Mouse (Mus musculus): ENCODE results near the gene Zcchc8.
"Not testable (repeated sequence)": the region's sequence is repeated elsewhere in the genome, so short reads cannot be mapped to it uniquely, and the experiment has no call there.

Zcchc8 gene

DNA sequence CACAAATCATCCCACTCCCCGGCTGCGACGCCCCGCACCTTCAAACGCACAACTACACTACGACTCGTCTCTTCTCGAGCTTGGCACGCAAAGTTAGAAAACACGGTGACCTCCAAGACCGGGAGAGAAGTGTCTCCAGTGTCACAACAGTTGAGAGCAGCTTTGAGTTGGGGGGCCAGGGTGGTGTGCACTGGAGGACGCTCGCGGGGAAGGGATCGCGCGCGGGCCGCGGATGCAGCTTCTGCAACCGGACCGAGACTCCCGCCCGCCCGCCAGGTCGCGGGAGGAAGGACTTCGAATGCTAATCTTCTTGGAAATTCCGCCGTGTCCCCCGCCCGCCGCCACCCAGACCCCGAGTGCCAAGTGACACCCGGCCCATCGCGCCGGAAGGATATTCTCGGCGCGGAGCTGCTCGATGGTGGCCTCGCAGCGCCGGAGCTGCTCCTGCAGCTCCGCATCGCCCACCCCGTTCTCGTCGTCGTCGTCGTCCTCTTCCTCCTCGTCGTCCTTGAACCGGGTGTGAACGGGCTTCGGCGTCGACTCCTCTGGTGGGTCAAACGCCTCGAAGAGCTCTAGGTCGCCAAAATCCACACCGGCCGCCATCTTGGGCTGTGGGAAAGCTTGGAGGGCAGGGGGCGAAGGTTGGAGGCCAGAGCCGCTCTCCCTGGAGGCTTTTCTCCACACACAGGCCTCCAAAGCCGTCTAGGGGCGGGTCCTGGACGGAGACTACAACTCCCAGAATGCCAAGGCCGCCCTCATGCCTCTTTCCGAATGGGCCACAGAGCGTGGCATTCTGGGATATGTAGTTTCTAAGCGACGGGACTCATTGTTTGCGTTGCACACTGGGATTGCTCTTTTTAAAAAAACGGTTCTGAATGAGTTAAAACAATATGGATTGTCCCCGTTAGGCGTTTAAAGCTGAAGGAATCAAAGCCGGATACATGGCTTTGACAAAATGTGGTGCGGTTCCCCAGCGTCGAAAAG, at the start of gene Zcchc8:
Gene Zcchc8 (minus strand): TSS at position 773 of the 984 bp plus-strand sequence.
- DNase-seq (ENCODE audit: extremely low read depth, low read depth, low spot score), result peak; percentile 65

DNA sequence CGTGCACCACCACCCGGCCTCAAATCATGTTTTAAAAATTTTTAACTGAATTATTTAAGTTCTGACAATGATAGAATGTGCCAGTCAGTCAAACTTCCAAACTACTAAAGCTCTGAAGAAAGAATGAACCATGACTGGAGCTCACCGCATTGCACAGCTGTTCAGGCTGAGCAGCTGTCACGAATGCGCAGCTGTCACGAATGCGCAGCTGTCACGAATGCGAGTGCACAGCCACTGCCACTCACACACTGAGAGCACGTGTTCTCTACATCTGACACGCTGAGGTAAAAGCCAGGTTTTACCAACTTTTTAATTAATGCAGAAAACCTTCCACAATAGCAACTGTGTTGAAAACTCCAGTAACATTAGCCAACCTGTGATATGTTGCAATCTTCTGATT, 45.6 kb upstream of the Zcchc8 start:
- not testable (repeated sequence) for DNase-seq (ENCODE audit: extremely low read depth, low read depth, low spot score)

DNA sequence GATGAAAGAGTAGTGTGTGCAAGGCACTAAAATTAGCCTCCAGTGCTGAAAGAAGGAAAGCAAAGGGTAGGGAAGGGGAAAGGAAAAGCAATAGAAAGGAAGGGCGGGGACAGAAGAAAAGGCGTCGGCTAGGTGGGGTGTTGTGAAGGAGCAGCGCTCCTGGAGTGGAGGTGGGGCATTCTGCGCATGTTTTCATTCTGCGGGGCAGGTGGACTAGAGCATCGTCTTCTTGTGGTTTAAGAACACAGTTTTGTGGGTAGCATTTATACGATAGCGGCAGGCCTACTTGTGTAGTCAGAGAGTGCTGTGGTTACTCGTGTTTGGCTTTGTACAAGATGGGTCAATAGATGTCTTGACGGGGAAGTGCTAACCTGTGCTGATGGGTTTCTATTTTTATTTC, 44.6 kb upstream of the Zcchc8 start:
- DNase-seq (ENCODE audit: extremely low read depth, low read depth, low spot score), result no peak

DNA sequence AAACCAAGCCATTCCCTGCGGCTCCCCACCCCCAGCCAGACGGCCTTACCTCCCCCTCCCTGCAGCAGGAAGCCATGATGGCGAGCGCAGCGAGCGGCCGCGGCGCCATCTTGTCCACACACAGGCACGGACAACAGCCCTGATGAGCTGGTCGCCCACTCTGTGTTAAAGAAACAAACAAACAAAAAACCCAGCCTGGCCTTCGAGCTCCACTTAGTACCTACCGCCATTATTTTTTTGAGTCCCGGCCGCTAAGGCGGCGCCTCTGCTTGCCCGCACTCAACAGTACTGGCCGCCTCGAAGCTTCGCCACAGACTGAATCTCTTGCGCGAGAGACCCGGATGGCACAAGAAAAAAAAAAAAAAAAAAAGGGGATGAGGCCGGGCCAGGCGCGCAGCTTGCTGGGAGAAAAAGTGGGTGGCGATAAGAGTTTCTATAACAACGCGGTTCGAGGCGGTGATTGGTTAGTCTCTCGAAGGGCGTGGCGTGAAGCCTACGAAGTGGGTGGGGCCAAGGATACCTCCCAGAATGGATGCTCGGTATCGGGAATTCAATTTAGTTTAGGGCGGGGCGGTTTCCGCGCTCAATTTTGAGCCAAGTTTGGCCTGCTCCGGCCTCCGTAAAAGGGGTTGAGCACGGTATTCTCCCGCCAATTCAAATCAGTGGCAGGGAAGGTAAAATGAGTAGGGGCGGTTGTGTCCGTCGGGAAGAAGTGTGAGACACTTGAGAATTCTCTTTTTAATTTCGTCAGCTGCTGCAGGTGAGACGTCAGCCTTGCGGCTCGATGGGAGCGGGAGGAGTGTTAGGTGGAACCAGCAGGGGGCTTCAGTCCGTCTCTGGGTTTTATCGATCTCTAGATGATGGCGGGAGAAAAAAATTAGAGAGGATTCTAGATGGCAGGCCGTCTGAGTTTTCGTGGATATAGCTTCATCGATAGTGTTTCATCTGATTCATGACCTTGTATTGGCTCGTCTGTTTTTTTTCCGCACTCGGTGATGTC, 28.5 kb upstream of the Zcchc8 start, which contains the start of the genes Rsrc2 and Kntc1:
Gene Rsrc2 (minus strand): TSS at position 350 of the 1,000 bp plus-strand sequence.
Gene Kntc1 (plus strand): TSS at position 652 of the 1,000 bp plus-strand sequence.
- peak; percentile 91 for DNase-seq (ENCODE audit: extremely low read depth, low read depth, low spot score)

DNA sequence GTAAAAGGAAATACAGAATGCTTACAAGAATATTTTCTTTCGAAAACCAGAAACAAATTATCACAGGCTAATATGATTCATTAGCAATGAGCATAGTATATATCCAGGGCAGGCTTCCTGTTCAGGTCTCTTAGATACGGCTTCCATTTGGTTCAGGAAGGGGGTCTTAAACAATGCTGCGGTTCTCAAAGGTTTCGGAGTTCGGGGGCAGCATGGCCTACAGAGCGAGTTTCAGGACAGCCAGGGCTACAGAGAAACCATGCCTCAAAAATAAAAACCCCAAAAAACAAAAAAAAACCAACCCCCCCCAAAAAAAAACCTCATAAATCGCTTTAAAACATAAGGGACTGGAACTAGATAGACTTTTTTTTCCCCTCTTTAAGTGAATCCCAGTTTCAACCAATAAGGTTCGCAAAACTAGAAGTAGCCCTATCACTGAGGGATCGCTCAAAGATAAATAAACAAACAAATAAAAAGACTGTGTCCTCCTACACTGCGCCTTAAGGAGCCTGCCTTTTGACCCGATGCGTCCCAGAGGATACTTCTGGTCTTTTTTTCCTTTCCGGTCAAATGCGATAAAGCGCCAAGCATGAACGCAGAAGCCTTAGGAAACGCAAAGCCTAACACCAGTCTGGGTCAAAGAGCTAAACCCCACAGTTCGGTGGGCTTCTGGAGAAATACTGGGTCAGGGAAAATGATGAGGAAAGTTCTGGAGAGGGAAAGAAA, 27.6 kb upstream of the Zcchc8 start:
- no peak for DNase-seq (ENCODE audit: extremely low read depth, low read depth, low spot score)

DNA sequence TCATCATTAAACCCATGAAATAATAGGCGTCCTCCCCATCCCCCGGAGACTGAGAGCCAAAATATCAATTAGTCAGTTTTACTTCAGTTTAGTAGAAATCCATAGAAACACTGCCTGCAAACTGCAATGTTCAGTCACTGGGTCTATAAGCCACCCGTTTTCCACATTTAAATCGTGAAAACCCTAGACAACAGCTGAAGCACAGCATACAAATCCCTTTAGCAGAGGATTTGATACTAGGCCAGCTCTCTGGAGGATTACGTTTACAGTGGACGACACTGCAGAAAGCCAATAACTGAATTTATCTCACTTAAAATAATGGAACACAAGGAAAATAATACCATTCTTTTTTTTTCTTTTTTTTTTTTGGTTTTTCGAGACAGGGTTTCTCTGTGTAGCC, 26.7 kb upstream of the Zcchc8 start:
- DNase-seq (ENCODE audit: extremely low read depth, low read depth, low spot score), result no peak

DNA sequence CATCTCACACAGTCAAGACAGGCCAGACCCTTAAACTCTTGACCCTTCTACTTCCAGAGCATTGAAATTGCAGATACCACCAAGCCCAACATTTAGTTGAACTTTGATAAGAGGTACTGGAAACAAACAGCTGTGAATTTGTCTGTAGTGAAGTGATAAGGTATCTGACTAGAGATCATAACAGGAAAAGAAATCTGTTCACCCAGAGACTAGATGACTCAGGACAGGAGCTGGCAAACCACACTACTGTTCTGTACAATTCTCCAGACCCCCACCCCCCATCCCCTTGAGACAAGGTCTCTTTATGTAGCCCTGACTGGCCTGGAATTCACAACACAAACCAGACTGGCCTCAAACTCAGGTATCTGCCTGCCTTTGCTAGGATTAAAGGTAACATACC, 25.4 kb upstream of the Zcchc8 start:
- no peak for DNase-seq (ENCODE audit: extremely low read depth, low read depth, low spot score)

DNA sequence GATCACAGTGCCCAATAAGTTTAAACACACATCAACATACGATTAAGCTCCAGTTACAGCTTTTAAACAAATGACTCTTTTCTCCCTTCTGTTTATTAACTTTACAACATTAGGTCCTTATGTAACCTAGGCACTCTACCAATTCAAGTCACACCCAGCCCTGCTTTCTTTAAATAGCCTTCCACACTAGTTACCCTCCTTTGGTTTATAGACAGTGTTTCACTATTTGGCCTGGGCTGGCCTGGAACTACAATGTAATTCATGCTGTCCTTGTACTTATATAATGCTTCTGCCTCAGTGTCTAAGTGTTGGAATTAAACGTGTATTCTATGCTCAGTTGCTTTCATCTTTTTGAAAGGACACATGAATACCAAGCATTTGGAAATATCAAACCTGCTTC, 23.5 kb upstream of the Zcchc8 start:
- DNase-seq (ENCODE audit: extremely low read depth, low read depth, low spot score), result no peak

DNA sequence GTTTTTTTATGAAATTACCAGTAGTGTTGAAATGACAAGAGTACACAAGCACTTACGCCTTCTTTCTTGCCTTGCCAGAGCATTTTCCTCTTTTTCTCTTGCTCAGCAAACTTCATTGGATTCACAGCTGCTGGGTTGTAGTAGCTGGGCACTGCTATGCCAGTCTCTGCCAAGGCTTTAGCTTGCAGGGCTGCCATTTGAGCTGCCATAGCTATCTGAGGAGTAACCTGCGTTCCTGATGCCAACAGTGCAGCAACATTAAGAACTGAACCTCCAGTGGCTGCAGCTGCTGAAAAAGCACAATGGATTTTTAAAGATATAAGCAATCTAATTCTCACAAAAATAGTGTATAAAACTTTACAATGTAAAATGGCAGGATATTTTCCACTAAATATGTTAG, 10.1 kb upstream of the Zcchc8 start:
- DNase-seq (ENCODE audit: extremely low read depth, low read depth, low spot score), result no peak

DNA sequence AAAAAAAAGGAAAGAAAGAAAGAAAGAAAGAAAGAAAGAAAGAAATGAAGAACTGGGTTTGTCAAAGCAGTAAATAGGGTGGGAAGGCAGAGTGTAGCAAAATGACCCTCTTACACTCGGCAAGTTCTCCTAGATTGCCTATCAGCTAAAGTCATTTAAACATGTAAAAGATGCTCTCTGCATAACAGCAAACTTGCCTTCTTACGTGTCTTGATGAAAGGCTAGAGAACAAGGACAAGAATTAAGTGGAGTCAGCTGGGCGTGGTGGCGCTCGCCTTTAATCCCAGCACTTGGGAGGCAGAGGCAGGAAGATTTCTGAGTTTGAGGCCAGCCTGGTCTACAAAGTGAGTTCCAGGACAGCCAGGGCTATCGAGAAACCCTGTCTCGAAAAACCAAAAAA, 2.9 kb upstream of the Zcchc8 start:
- not testable (repeated sequence) for DNase-seq (ENCODE audit: extremely low read depth, low read depth, low spot score)

DNA sequence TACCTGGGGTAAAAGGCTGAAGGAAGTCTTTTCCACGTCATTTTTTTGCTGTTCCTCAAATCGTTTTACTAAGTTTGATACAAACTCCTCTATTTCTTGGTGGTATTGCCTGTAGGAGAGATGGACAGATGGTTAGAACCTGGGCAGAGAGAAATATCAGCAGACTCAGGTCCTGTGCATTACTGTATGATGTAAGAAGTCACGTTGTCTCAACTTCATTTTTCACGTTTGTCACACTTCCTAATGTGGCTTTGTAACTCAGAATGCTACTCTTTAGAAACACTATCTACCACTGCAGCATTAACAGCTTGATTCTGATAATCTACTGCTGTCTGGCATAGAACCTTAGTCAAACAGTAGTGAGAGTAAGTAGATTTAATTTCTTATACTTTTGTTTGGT, 6.3 kb downstream of the Zcchc8 start:
- DNase-seq (ENCODE audit: extremely low read depth, low read depth, low spot score), result no peak

DNA sequence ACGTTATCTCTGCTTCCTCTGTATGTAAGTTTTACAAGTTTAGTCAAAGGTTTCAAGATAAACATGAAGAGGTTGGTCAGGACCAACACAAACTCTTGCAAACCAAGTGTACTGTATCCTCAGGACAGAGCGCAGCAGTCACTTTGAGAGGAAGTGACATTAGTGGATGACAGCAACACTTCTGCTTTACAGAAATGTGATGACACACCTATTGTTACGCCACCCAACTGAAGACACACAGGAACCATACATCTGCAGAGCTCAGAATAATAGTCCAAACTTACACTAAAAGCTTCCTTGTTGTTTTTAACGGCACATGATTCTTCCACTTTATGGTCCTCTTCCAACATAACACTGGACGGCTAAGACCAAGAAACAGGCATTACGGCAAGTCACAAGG, 7.1 kb downstream of the Zcchc8 start:
- DNase-seq (ENCODE audit: extremely low read depth, low read depth, low spot score), result no peak

DNA sequence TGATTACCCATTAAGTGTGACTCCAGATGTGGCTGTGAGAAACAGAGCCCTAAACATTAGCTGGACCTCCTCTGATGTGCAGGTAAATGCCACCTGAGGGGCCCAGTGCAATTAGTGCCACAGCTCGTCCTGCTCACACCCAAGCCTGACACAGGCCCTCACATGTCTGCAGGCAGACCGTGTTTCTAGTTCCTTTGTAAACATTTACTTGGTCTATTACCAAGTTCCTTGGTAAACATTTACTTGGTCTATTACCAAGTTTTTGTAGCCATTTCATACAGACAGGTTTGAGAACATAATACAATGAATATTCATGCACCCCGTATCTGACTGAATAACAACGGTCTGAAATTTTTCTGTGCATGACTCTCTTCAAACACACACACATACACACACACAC, 11.3 kb downstream of the Zcchc8 start:
- no peak for DNase-seq (ENCODE audit: extremely low read depth, low read depth, low spot score)

DNA sequence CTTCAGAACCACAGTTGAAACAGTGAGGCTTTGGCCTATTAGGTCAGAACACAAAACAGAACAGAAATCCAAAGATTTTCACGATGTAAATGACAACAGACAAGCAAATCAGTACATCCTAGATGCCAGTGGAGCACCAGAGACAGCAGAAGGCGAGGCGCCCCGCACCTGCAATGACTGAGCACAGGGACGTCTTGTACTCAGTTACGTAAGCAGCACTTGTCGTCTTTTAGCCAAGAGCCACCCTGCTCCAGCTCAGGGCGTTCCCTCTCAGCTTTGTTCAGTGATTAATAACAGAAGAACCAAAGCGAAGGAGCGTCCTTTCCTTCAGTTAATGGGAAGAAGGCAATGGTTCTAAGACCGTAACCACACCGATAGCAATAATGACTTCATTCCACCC, 12.3 kb downstream of the Zcchc8 start:
- DNase-seq (ENCODE audit: extremely low read depth, low read depth, low spot score), result no peak

DNA sequence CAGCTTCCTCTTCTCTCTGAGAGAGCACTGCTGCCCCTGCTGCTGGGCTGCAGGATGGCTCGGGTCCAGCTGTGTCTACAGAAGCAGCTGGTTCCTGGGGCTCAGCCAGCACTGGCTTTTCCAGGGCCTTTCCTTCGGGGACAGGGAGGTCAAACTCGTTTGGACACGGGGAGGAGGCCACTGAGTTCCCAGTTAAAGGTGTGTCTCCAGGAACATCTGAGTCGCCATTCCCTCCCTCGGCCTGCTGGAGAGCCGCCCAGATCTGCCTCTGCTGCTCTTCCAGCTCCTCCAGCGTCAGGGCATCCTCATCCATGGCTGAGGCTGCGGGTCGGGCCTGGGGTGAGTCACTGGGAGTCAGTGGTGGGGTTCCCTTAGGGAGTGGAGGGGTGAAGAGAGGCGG, 20.3 kb downstream of the Zcchc8 start:
- DNase-seq (ENCODE audit: extremely low read depth, low read depth, low spot score), result no peak

DNA sequence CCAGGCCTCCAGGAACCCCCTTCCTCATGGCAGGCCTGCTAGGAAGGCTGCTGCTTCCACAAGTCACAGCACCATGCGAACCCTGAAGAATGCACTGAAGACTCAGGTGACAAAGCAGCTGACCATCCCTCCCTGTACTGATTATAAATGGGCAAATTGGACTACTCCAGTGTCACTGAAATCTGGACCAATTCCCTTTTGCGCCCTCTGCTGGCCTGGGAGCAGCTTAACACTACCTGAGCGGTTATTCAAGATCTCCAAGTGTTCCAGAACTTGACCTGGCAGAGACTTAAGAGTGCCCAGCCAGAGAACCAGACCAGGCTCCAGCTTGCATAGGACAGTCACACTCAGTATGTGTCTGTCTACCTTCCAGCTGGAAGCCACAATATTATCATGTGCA, 21.7 kb downstream of the Zcchc8 start:
- DNase-seq (ENCODE audit: extremely low read depth, low read depth, low spot score), result no peak

DNA sequence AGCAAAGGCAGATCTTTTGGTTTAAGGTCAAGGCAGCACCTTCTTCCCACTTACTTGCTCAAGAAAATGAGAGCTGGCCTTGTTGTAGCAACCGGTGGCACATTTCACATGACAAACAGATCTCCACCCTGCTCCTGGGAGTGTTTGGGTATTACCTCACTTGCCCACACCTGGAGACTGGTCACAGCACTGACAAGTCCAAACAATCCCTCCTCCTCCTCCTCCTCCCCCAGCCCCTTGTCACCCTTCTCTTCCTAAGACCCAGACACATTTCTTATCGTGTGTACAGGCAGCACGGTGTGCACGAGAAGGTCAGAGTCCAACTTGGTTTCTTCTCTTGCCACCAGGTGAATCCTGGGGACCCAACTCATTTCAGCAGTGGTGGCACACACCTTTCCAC, 23.9 kb downstream of the Zcchc8 start:
- no peak for DNase-seq (ENCODE audit: extremely low read depth, low read depth, low spot score)

DNA sequence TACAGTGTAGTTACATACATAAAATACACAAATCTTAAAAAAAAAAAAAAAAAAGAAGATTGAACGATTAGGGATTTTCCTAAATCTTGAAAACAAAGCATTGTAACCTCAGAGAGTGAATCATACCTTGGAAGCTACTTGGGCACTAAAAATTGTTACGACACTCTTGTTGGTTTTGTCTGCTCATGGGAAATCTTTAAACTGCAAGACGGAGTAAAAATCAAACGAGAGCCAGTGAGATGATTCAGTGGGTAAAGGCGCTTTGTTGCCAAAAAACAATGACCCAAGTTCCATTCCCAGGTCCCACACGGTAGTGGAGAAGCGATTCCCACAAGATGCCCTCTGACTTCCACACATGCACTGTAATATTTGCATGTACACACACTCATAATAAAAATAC, 24.7 kb downstream of the Zcchc8 start:
- no peak for DNase-seq (ENCODE audit: extremely low read depth, low read depth, low spot score)

DNA sequence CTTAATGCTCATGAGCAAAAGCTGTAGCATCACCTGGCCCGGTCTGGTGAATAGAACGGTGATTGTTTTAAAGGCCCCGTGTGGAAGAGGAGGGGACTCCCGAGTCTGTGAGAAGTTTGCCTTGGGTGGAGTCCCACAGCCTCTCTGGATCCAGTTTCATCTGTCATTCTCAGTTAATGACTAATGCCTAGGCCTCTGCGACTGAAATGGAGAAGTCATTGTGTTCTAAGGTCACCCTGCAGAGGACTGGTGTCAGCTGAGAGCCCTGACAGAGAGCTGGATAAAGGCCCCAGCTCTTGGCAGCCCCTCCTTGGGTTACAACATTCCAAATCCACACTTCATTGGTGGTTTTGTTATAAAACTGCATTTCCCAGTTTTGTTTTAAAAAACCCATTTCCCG, 26.4 kb downstream of the Zcchc8 start:
- DNase-seq (ENCODE audit: extremely low read depth, low read depth, low spot score), result no peak

DNA sequence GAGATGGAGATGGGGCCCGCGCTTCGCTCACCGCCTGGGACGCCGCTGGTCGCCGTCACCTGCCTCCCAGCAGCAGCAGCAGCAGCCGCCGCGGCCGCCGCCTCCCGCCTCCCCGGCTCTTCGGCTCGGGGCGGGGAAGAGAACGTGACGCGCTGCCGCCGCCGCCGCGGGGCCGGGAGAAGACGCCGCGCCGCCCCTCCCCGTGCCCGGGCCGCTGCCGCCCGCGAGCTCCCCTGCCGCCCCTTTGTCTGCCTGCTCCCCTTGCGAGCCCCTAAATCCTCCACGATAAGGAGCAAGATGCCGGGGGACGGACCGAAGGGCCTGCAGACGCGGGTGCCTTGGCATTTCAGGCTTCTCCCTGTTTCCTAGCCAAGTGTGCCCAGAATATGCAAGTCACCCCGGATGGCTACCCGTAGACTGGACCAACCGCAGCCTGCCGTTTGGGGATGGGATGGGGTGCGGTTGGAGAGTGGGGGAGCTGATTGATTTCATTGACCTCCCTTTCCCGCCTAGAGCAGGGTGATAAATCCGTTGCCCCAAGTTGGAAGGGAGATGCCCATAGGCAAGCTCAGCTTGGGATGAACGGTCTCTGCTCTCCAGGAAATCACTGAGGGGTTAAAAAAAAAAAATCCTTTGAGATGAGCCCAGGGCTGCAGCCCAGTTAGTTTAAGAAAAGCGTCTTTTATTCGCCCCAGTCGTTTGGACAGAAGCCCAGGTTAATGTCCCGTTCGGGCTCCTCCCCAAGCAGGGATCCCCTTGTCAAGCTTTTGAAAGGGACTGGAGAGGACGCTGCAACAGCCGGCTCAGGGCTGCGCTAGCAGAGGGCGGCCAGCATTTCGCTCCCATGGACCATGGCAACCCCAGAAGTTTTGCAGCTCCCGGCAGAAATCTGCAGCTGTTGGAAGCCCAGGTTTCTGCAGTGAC, 36.4 kb downstream of the Zcchc8 start, which contains the start of gene Clip1:
Gene Clip1 (minus strand): TSS at position 398 of the 924 bp plus-strand sequence.
- DNase-seq (ENCODE audit: extremely low read depth, low read depth, low spot score), result no peak

Measured in fat pad, adult 2 months (tissue).